Mouse (Mus musculus): ENCODE data around the gene Olfr918.

DNA sequence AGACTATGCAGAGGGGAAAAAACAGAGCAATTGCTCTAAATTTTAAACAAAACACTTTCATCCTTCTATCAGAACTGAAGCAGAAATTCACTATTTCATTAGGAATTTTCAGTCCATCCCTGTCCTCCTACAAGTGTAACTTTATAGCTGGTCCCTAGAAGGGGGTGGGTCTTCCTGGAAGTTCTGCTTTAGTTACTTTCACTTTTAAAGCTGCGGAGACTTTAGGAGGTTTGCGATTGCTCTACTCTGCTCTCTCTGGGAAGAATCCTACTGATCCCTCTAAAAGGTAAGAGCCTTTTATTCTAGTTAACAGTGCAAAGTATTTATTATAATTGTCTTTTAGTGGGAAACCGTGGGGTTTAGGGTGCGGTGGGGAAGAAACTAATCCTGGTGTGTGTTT lies 43.7 kb upstream of the Olfr918 start, which contains the start of gene Vwa5a:
- TF ChIP-seq CTCF (IDR thresholded peaks at IDR 0.05; ENCODE audit: low read depth, low read length) (no peak), POLR2A (IDR thresholded peaks at IDR 0.05; ENCODE audit: borderline replicate concordance, low read depth, low read length) (no peak)
